Mouse (Mus musculus): ENCODE results near the gene Thy1.
A peak's percentile ranks its signal among the peaks of the same experiment; 100 is the strongest.

Gene Thy1

GRCm38 (mm10) chr9:44085276-44085675 lies 42.1 kb downstream of the Thy1 start:
- DNase-seq: no peak

- no peak for DNase-seq
These were observed 42.8 kb downstream of the Thy1 start for GRCm38 (mm10) chr9:44085741-44086665.

GRCm38 (mm10) chr9:44086960-44087359 lies 43.8 kb downstream of the Thy1 start:
- DNase-seq: no peak

GRCm38 (mm10) chr9:44087761-44088455 lies 44.7 kb downstream of the Thy1 start:
- DNase-seq: peak; percentile 63

- DNase-seq: no peak
These were observed 45.9 kb downstream of the Thy1 start for GRCm38 (mm10) chr9:44088877-44089608.

- peak; percentile 87 for DNase-seq
These were observed 50.7 kb downstream of the Thy1 start for GRCm38 (mm10) chr9:44093612-44094503.

GRCm38 (mm10) chr9:44094737-44095136 lies 51.6 kb downstream of the Thy1 start:
- no peak for DNase-seq

GRCm38 (mm10) chr9:44095781-44096180 lies 52.6 kb downstream of the Thy1 start:
- no peak for DNase-seq

- no peak for DNase-seq
These were observed 53.4 kb downstream of the Thy1 start for GRCm38 (mm10) chr9:44096536-44096935.

All from right cerebral cortex, postnatal 14 days (tissue).